Mouse (Mus musculus): ENCODE data around the gene Thap11. TPM values are rescaled to one million over a fixed set of nuclear protein-coding genes. Genes with fewer than 3 reads are reported as not detected.

Gene Thap11
- 15.0 TPM for total RNA-seq (2023)

DNA sequence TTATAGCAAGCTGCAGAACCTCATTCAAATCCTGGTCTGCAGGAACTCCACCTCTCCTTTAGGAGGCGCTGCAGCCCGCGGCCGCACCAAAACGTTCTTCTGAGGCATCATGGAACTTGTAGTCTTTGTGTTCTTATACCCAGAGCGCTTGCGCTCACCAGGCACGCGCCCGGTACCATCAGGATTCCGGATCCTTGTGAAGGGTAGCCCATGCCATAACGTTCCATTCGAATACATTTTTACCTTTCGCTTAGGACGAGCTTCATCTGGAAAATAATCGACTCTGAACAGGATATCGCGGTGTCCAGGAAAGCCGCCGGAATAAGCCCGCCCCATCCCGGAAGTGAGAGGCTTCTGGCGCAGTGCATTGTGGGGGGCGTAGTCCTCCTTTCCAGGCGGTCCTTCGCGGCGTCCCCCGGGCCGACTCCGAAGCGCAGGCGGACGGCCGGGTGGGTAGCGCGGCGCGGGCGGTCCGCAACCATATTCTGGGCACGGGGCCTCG, at the start of gene Thap11:
Gene Thap11 (plus strand): TSS at position 418 of the 502 bp plus-strand sequence.

GRCm38 (mm10) chr8:105826861-105827848, 27.8 kb upstream of the Thap11 start, which contains the start of the genes Ranbp10 and Tsnaxip1:
Gene Ranbp10 (minus strand): TSS chr8:105827350.
Gene Tsnaxip1 (plus strand): TSS chr8:105827731.

DNA sequence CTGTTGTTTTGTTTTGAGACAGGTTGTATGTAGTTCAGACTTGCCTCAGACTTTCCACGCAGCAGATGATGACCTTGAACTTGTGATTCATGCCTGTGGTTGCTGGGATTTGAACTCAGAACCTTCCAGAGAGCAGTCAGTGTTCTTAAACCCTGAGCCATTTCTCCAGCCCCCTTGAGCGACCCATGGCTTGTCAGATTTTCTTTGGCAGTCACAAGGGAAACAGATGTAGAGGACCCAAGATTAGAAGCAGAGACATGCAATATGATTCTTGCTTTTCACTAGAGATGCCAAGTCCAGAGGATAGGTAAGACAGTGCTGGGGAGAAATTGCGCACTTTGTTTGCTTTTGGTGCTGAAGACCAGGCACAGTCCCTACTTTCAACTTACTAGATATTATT, 1.8 kb upstream of the Thap11 start, which contains the start of gene Cenpt:
Gene Cenpt (minus strand): TSS at position 101 of the 400 bp plus-strand sequence.

GRCm38 (mm10) chr8:105860143-105860981, 5.4 kb downstream of the Thap11 start, which contains the start of gene Nutf2:
Gene Nutf2 (plus strand): TSS chr8:105860580.

GRCm38 (mm10) chr8:105880754-105881520, 26.0 kb downstream of the Thap11 start, which contains the start of gene Edc4:
Gene Edc4 (plus strand): TSS chr8:105880881.

DNA sequence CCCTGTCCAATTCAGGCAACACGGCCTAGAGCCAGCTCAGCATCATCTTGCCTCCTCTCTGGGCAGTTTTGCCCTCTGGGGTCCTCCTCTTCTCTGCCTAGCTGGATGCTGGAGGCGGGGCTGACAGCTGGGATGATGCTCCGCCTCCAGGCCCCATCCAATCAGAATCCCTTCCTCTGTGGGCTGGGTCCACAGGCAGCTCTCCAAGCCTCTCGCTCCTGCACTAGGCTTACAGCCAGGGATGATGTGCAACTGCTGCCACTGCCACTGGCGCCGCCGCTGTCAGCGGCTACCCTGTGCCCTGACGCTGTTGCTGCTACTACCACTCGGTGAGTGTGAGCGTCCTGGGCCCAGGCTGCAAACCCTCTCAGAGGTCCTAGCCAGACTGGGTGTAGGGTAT, 38.4 kb downstream of the Thap11 start, which contains the start of gene Nrn1l:
Gene Nrn1l (plus strand): TSS at position 229 of the 400 bp plus-strand sequence.

DNA sequence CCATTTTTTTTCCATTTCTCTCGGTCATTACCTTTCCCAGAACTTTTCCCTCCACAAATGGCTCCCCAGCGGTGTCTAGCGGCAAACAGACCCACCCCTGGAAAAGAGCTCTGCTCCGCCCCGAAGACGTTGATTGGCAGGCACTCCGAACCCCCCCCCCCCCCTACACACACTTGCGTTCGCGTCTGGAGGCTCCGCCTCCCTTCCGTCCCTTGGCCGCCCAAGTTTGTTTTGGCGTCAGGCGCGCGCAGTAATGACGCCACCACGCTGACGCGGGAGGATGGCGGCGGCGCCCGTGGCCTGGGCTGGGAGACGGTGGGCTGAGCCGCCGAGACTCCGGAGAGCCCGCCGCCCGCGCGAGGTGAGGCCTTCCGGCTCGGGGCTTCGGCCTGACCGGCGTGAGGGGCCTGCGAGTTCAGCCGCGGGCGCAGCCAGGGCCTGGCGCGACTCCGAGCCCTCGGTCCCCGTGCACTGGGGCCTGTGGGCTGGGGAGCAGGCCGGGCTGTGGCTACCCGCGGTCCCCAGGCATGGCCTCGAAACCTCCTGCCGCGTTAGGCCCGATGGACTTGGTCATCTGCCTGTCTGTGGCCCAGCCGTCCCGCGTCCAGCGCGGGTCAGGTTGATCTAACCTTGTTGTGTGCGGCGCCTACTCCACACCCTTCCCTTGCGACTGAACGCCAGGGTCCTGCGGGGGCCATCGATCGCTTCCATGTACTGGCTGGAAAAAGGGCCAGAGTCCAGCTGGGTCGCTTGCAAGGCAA, 45.4 kb downstream of the Thap11 start, which contains the start of gene Pskh1:
Gene Pskh1 (plus strand): TSS at position 262 of the 761 bp plus-strand sequence.

Other genes with a start within 250 kb of the Thap11 start
- gene Ripor1, start 249.9 kb upstream of the Thap11 start, total RNA-seq (2023) = 19.3 TPM
- gene Ctcf, start 218.6 kb upstream of the Thap11 start, total RNA-seq (2023) = 147 TPM
- not detected for gene Agrp, start 217.7 kb upstream of the Thap11 start, total RNA-seq (2023)
- gene Carmil2, start 168.9 kb upstream of the Thap11 start, total RNA-seq (2023) = 141 TPM
- 53.3 TPM for gene Acd, start 154.0 kb upstream of the Thap11 start, total RNA-seq (2023)
- gene Pard6a, start 154.0 kb upstream of the Thap11 start, total RNA-seq (2023) = 8.4 TPM
- not detected for gene 4933405L10Rik, start 147.5 kb upstream of the Thap11 start, total RNA-seq (2023)
- 1.3 TPM for gene Enkd1, start 146.9 kb upstream of the Thap11 start, total RNA-seq (2023)
- gene Gfod2, start 96.5 kb upstream of the Thap11 start, total RNA-seq (2023) = 2.9 TPM
- 141 TPM for gene Ranbp10, start 27.8 kb upstream of the Thap11 start, total RNA-seq (2023)
- not detected for gene Tsnaxip1, start 27.4 kb upstream of the Thap11 start, total RNA-seq (2023)
- 30.7 TPM for gene Cenpt, start 1.9 kb upstream of the Thap11 start, total RNA-seq (2023)
- gene Nutf2, start 5.4 kb downstream of the Thap11 start, total RNA-seq (2023) = 23.4 TPM
- gene Edc4, start 25.7 kb downstream of the Thap11 start, total RNA-seq (2023) = 92.0 TPM
- 1.1 TPM for gene Nrn1l, start 38.4 kb downstream of the Thap11 start, total RNA-seq (2023)
- gene Pskh1, start 45.3 kb downstream of the Thap11 start, total RNA-seq (2023) = 21.4 TPM
- gene Ctrl, start 78.7 kb downstream of the Thap11 start, total RNA-seq (2023) = 3.2 TPM
- gene Psmb10, start 83.3 kb downstream of the Thap11 start, total RNA-seq (2023) = 123 TPM
- not detected for gene Lcat, start 88.2 kb downstream of the Thap11 start, total RNA-seq (2023)
- gene Slc12a4, start 111.0 kb downstream of the Thap11 start, total RNA-seq (2023) = 11.3 TPM
- not detected for gene Dpep3, start 124.3 kb downstream of the Thap11 start, total RNA-seq (2023)
- gene Dus2, start 136.2 kb downstream of the Thap11 start, total RNA-seq (2023) = 11.4 TPM
- gene Dpep2nb, start 150.8 kb downstream of the Thap11 start, total RNA-seq (2023) = not detected
- 5.6 TPM for gene Ddx28, start 156.8 kb downstream of the Thap11 start, total RNA-seq (2023)
- 181 TPM for gene Nfatc3, start 203.7 kb downstream of the Thap11 start, total RNA-seq (2023)

Measured in CD4-positive naive resting alpha-beta T cell, adult 76 days (primary cell).